Mouse (Mus musculus) small intestine, adult 2 months (tissue): ENCODE data around the gene Sept9.

ENCODE experiments used
- CTCF ChIP-seq: fragments of 200-500 bp; IDR thresholded peaks from 2 replicates; pipeline ENCODE4 v1.5.1; 2012; ENCODE audit warnings: low read depth, mild to moderate bottlenecking, control low read depth, inconsistent platforms, low read length, moderate library complexity, mixed read lengths; ENCODE audit not compliant: insufficient replicate concordance, insufficient read length; ENCODE audit errors: extremely low read depth
- POLR2A ChIP-seq: fragments of 200-500 bp; IDR thresholded peaks from 2 replicates; pipeline ENCODE4 v1.6.1; 2012; ENCODE audit warnings: low read depth, mild to moderate bottlenecking, control low read depth, inconsistent platforms, low read length, moderate library complexity

DNA sequence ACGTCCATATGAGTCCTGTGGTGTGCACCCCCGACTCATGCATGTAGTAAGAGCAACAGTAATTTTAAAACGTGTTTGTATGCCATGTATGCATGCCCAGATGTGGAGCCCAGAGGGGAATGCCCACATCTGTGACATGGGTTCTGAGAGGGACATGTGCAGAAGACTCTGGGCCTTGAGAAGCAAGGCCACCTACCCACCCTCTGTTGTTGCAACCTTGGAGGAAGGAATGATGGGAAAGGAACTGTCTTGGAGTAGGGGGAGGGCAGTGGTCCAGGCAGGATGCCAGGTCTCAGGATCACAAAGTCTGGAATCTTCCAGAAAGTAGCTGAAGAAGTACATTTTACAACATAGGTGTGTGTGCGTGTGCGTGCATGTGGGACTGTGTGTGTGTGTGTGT lies 102.9 kb downstream of the Sept9 start:
- TF ChIP-seq CTCF = no peak
- TF ChIP-seq POLR2A = no peak
